Mouse (Mus musculus): ENCODE measurements around the gene Myocd.

The Myocd gene

DNA sequence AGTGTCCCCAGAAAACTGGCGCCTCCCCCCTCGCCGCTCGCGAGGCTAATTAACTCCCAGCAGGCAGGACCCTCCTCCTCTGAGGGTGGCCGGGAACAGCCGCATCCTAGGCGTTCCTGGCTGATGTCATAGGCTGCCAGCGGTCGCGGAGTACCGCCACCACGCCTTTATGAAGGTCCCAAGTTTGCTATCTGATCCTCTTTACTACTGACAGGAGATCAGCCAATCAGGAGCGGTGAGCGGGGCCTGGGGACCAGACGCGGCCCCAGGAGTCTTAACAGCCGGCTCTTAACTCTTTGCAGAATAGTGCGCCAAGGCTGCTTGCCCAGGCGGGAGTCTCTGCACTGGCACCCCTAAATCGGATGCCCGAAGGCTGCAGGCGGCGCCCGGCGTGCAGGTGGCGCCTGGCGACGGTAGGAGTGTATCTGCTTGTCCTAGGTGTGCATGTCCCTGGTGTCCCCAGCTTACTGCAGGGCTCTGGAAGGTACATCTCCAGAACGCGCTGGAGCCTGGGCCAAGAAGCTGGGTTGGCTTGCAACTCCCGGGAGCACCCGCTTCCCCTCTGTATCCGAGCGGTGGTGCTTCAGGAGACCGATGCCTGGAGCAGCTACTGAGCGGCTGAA is at the start of gene Myocd:
TSS of gene Myocd (minus strand) at position 139 of the 623 bp plus-strand sequence.
- no peak for DNase-seq

DNA sequence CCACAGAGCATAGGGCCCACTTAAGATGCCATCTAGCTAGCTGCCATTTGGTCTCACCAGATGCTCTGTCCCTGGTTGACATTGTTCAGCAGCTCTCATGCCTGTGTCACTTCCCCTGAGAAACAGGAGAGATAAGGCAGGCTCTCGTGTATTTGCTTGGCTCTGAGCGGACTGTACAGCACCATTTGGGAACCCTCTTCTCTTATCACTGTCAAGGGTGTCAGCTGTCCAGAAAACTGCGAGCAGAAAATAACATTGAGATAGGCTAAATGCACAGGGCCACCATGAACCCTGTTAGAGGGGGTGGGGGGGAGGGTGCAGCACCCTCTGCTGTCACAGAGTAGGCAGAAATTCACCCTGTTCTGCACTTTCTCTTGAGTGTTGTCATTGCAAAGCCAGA is 34.0 kb upstream of the Myocd start:
- no peak for DNase-seq

DNA sequence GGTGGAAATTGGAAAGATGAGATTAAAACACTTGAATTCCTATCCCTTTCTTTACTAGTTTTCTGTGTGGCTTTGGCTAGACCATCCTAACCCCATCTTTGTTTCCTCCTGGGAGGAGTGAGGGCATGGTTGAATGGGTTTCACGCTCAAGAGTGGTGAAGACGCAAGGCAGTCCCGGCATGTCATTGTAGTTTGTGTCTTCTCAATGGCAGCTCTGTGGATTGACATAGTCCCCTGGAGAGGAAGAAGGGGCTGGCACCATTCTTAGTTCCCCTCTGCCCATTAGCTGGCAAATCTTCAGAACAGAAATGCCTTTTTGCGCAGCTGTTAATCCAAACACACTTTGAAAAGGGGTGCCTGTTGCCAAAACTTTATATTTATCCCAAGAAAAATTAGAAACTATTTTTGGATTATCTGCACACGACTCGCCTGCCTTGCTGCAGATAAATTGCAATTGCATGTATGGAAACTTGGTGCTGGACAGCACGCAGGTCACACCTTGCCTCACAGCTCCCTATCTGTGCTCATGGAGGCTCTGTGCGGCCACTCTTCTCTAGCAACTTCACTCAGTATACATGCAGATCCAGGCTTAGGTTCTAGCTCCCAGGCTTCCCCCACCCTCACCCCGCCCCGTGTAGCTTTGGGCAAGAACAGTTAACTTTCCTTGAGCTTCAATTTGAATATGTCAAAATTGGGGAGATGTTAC is 24.5 kb upstream of the Myocd start:
- DNase-seq, result no peak

DNA sequence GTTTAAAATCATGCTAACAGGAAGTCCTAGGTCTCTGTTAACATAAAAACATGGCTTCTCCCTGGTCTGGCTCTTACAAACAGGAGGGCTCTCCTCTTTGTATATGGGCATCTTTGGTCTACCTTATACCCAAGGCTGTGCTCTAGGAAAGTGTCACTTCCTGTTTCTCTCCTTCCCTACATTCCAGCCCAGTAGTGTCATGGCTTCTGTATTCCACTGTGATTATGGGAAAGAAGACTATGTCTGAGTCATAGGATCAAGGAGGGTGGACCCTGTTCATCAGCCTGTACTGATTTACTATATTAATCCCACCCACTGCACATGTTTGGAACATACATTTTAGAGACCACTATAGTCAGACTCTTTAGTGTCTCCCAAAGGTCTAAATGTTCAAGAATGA is 23.2 kb upstream of the Myocd start:
- no peak for DNase-seq

DNA sequence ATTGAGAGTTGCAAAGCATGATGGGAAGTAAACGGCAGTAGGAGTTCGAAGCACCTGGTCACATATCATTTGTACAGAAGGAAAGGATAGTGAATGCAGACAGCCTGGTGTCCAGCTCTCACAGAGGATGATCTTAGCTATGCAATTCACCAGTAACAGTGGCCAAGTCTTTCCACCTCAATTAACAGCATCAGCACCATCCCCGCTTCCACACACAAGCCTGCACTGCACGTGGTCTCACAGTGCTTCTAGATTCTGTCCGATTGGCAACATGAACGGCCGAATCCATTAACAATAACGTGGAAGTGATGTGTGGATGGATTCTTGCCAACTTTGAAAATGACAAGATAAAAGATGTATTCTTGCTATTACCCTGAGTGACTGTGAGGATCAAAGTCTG is 17.9 kb upstream of the Myocd start:
- DNase-seq, result no peak

DNA sequence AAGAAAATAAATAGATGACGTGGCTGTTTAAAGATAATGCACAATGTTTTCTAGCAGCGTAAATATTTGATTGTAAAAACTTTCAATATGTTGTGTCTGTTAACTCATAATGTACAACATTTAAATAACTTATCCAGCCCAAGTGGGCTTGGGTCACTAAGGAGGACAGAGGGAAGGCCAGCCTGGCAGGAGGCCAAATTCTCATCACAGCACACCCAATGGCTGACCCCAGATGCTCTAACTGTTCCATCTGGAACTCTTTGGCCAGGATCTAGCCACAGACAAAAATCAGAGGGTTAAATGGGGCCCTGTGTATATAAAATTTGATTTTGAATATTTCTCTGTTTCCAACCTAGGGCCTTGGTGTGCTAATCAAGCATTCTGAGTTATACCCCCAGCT is 16.4 kb upstream of the Myocd start:
- no peak for DNase-seq

DNA sequence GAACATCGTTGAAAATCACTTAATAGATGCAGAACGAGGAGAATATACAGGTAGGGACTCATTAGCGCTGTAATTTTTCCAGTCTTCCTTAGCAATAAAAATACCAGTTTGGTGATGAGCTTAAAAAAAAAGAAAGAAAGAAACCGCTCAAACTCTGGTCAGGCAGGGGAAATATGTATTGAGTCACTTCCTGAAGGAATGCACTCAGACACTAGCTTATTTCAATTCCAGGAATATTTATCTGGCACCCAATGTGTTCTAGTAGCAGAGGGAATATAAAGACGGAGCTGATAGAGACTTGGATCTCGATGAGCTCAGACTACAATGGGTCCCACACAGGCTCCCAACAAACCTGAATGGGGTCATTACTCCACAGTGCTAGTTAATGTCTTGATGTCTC is 5.7 kb upstream of the Myocd start:
- no peak for DNase-seq

DNA sequence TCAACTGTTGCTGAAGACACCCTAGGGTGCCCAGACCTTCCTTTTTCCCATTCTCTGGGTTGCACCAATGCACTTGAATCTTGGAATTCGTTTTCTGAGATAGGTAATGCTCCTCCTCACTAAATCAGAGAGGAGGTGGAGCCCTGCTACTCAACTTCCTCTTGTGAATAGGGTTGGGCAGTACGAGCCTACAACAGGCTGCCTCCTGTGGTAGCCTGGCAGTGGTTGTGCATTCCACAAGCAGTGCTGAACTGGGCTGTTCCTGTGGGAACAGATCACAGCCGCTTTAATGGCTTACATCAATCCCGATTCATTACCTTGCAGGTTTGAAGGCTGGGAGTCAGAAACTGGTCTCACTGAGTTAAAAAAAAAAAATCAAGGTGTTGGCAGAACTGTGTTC is 1.2 kb upstream of the Myocd start:
- no peak for DNase-seq

DNA sequence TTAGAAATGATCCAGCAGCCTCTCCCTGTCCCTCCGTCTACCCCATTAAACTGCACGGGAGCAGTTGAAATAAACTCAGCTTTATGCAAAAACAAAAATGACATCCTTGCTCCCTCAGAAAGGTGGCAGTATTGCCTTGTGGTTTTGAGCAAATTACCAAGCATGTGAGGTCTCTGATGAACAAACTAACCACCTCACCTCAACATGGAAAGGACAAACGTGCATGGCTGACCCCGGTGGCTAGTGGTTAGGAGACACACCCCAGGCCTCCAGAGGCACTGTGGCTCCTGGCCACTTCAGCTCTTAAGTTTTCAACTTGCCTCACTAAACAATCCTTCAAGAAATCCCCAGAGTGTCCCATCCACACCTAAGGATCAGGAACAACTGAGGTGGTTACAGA is 1.5 kb downstream of the Myocd start:
- DNase-seq, result no peak

DNA sequence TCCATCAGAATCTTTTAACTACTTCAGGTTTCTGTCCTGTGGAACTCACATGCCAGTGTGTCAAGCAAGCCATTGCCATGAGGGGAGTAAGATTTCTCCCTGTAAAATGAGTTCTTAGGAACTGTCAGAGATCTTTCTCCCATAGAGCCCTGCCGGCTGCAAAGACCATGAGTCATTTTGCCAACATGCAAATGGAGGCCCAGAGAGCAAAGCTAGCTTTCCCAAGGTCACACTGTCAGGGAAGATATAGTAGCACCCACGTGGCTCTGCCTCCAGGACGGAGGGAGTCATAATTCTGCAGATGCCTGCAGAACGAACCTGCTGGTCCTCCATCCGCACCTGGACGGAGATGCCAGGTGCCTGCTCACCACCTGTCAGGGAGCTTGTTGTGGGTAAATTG is 6.3 kb downstream of the Myocd start:
- no peak for DNase-seq

DNA sequence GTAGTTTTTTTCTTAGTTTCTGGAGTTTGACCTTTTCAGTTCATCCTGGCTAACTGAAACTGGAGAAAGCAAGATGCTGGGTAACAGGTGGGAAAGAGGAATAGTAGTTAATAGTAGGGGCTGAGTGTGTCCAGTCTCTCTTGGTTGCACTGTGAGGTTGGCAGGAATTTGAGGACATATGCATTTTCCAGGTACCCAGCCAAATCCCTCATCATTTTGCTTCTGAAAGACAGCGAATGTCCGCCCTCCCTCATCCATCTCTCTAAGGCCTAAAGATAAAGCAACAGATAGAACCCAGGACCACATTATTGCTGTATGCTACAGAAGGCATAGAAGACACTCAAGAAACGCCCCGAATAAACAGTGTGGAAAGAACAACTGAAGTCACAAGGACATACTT is 10.8 kb downstream of the Myocd start:
- DNase-seq, result no peak

DNA sequence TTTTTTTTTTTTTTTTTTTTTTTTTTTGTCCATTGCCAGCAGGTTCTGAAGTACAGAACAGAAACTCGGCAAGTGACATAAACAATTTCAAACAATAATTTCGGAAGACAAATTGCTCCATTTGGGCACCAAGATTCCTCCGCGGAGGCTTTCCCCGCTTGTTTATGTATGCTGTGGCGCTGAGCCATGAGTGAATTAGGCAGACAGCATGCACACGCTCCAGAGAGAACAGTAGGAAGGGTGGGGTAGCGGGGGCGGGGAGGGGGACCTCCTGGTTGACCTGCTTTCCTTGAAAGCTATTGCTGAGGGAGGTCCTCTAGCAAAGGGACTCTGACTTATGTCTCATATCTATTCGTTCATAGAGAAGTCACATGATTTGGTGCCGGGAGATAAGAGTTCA is 13.6 kb downstream of the Myocd start:
- DNase-seq, result no peak

DNA sequence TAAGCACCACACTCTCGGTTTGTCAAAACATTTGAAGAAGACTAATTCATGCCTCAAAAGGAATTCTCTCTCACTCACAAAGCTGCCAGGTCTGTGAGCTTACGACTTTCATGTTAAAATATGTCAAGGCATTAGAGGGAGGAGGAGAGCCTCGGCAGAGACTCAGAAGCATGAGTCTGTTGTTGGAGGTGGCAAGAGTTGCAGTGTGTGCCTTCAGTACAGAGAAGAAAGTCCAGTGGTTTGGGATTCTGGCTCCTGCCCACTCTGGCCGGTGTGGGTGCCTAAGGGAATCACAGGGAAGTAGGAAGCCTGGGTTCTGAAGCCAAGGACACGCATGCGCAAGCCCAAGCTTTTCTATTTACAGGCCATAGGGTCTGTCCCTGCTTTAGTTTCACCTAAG is 14.2 kb downstream of the Myocd start:
- no peak for DNase-seq

DNA sequence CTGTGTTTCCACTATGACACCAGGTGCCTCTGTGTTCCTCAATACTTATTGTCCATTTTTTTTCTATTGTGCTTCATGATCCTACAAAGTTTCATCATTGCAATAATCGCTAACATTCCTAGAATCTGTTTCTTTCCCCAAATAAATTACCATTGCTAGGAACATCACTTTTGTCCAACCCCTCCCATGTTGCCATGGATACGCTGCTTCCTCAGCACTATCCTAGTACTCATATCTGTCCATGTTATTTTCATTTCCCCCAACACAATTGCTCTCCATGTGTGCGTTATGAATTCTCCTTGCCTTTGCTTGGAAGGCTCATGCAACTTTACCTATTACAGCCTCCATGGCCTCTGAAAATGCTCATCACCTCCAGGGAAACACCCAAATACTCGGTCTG is 19.4 kb downstream of the Myocd start:
- no peak for DNase-seq

DNA sequence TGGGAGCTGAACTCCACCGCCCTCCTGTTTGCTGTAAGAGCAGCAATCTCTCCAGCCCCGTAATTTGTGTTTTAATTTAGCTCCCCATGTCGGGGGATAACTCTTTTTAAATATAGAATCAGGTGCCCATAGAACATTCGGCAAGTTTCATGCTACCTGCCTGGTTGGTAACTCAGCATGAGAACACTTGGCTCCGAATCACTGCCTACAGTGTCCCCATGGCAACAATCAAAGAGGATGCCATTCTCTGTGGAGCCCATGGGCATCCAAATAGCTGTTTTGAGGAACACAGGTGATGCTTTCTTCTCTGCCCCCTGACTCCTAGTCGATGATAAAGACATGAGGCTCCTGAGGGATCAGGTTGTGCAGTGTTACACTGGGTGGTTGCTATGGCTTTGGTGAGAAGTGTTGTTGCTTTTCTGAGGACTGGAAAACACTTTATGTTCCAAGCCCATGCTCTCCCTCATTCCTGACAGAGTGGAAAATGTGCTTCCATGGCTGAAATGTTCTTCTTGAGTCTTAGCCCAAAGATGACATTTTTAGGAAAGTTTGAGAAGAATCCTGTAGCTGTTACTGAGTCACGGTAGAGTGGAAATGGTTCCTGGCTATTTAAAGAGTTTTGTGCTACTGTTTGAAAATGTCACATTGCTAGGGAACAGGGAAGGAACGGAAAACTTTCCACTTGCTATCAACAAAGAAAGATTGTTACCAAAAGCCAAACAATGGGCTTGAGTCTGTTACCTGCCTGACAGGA is 23.3 kb downstream of the Myocd start:
- no peak for DNase-seq

DNA sequence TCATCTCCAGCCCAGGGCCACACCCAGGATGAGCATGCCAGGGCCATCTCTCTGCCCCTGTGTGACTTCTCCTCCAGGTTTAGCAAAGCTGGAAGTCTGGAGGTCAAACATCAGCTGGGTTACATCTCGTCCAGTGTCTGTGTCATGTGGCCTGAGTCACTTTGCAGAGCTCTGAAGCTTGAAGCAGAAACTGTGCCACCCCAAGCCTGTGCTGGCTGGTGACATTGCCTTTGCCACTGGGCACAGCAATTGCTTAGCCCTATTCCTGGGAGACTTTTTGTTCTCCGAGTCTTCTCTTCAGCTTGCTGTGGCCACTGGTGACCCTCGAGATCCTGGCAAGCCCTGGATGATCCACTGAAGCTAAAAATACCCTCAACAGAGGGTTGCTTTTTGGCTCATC is 26.2 kb downstream of the Myocd start:
- no peak for DNase-seq

DNA sequence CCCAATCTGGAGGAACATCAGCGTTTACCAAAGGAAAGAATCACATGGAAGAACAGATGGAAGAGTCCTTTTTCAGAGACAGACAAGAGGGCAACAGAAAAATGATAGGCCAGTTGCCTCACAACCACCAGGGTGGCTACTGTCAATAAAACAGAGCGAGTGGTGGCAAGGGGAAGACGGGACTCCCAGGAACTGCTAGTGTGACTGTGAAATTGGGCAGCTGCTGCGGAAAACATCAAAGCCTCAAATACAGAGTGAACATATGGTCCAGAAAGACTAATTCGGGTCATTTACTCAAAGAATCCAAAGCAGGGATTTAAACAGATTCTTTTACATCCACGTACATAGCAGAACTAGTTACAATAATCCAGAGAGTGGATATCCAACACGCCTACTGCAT is 29.3 kb downstream of the Myocd start:
- no peak for DNase-seq

DNA sequence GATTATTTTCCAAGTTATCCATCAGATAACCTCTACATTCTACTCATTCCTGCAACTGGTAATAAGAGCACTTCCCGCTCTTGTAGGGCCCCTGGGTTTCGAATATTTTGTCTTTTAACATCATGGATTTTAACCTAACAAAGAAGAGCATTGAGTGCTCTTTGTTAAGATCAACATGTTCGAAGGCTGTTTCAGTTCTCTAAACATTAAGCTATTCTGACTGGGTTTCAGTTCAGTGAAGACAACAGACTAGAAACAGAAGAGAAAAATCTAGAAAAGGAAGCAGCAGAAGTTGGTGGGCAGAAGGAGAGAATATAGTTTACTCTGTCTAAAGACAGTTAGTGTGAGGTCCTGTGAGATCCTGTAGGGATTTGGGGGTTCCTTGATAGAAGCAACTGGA is 31.9 kb downstream of the Myocd start:
- DNase-seq, result no peak

DNA sequence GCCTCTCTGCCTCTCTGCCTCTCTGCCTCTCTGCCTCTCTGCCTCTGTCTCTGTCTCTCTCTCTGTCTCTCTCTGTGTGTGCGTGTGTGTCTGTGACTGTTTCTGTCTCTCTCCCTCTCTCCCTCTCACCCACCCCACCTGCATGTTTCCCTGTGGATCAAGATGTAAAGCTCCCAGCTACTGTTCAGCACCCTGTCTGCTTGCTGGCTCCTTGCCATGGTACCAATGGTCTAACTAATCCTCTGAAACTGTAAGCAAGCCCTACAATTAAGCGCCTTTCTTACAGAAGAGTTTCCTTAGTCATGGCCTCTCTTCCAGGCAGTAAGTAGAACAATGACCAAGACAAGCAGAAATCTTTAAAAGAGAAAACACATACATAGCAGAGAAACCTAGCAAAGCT is 32.9 kb downstream of the Myocd start:
- no peak for DNase-seq

DNA sequence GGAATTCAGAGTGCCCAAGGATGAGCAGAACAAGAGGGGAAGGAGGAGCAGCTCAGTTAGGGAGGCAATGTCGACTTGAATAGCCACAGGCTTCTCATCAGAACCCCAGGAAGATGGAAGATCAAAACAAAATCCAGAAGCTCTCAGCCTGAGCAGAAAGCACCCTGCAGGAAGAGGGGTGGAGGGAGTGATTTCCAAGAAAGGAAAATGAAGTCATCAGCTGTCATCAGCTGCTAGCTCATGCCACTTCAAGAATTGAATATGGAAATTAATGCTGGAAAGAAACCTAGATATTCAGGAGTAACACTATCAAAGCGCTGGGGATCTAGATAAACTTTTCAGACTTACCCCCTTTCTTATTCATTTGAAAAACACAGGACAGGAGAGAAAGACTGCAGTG is 34.4 kb downstream of the Myocd start:
- no peak for DNase-seq

DNA sequence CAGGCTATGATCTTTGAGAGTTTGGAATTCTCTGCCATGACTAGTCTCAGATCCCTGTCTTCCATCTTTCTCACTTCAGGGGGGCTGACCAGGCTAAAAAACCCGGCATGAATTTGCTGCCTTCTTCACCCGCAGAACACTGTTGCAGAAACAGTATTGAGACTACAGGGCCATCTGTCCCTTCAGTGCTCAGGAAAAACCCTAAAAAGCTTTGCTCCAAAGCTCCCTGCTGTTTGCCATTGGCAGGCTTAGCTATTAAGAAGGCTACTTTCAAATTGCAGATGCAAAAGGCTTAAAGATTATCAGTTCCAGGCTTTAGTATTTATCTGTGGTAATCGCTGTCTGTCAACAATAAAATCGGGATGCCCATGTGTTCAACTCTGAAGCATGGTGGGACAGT is 38.0 kb downstream of the Myocd start:
- no peak for DNase-seq

DNA sequence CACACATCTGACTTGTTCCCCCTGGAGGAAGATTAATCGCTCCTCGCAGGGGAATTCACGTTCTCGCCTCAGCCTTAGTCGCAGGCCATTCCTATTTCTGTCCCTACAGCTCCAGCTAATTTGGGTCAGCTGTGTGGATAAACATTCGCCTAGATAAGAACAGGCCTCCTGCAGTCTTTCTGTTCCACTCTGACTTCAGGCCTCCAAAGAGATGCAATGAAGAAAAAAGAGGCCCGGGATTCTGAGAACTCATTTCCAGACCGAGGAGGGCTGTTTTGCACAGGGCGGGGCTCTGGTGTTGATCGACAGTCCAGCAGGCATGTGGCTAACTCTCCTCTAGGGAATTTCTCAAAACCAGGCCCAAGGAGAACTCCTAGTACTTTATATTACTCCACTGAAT is 43.0 kb downstream of the Myocd start:
- DNase-seq, result no peak

DNA sequence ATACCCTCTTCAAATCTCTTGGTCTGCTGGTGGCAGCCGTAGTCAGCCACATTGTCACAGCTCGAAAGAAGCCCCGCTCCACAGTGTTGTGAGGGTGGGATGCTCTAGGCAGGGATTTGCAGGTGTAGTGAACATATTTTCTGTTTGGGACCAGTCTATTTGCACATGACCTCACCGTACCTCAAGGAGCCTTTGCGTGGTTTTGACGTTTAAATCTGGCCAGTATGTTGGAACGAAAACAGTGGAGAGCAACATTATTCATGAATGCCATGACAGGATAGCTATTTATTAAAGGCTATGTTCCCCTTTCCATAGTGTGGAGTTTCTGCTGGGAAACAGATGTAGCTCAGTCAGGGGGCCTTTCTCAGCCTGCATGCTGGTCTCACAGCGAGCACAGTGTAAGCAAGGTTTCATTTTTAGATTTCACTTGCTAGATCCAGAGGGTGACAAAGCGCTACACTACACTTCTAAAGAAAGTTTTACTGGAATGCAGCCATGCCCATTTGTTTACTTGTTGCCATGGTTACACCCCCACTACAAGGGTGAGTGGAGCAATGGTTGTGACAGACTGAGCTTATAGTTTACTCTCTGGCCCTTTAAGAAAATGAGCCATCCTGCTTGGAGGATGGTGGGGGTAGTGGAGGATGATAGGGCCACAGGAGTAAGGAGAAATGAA is 54.7 kb downstream of the Myocd start:
- no peak for DNase-seq

DNA sequence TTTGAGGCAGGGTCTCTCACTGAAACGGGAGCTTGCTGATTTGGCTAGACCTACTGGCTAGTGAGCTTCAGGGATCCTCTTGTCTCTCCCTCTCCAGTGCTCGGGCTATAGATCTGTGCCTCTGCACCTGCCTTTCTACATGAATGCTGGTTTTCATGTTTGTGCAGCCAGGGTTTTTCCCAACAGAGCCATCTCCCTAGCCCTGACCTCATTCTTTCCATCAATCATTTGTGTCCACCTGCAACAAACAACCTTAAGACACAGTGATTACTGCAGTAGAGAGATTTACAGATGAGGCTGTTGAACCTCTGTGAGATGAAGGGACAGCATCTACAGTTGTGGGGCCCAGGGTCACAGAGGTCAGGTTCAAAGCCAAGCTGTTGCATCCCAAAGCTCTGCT is 56.0 kb downstream of the Myocd start:
- no peak for DNase-seq

Data from thymus, postnatal 14 days (tissue).